Mouse (Mus musculus): Measurements from ENCODE around the gene Sos2. TPM values are rescaled to one million over a fixed set of nuclear protein-coding genes. Genes with fewer than 3 reads are reported as not detected.
"Not testable (repeated sequence)": the region's sequence is repeated elsewhere in the genome, so short reads cannot be mapped to it uniquely, and the experiment has no call there.

Sos2 gene
- total RNA-seq, 2 experiments from 2014 or later: 41.9 to 45.5 TPM

DNA sequence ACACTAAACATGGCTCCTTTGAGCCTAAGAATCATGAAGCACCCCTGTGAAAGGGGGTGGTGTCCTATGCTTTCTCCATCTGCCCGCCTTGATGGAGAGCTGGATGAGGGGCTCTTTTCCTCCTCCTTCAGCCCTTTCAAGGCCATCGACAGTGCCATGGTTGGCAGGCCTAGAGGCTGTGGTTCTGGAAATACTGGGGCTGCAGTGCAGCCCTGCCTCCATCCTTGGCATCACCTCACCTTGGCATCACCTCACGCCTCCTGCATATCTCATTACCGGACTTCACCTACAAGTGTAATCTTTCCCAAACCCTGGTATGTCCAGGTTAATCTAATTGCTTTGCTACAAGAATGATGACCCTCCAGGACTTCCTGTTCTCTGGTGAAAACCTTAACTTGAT is 5.5 kb downstream of the Sos2 start:
- DNase-seq (ENCODE audit: low spot score in 2 of 2): no peak

DNA sequence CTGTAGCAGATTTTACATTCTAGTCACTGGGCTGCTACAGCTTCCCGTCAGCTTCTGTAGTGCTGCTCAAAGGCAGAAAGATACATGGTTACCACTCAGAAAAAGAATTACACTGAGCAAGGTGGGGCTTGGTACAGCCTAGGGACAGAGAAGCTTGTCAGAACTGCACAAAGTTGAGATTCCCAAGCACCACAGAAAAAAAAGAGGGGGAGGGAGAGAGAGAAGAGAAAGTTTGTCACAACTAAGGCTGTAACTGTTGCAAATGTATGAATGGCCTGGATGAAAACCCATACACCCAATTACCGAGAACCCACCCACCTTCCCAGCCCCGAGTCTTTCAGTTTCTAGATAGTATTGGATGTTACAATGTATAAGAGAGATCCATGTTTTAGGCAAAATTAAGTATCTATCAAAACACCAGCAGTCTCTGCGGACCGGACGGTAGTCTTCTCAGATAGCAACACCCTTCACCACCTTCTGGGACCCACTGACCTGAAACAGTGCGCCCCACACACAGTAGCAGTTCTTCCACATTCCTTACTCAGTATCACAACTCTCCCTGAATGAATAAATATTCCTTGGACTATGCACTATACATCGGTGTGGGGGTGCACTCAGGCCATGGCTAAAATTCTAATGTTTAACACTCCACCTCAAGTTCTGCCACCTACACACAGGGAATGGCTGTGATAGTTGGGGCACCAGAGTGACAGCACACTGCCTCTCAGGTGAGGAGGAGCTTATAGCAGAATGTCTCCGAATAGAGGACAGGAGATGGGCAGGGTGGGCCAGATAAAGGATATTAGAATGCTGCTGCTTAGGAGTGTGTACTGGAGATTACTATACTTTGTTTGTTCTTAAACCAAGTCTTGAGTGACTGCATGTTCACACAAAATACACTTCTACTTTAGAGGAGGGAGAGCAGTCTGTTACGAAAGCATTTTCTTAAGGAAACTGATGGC is 6.8 kb downstream of the Sos2 start:
- DNase-seq (ENCODE audit: low spot score in 2 of 2): no peak

DNA sequence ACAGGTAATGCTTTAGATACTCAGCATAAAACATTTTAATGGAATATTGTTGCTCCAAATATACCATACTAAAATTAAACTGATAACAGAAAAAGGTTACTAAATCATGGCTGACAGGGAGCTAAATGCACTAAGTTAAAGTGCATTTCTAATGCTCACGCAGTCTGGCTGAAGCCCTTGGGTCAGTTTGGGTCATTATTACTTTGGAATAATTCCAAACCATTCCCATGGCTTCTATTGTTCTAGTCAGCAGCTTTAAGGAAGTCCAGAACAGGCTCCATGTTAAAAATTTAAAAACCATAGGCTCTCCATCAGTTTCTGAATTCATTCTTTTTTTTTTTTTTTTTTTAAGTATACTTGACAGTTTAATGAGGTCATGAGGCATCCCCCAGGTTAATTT is 7.5 kb downstream of the Sos2 start:
- DNase-seq (ENCODE audit: low spot score in 2 of 2): no peak

DNA sequence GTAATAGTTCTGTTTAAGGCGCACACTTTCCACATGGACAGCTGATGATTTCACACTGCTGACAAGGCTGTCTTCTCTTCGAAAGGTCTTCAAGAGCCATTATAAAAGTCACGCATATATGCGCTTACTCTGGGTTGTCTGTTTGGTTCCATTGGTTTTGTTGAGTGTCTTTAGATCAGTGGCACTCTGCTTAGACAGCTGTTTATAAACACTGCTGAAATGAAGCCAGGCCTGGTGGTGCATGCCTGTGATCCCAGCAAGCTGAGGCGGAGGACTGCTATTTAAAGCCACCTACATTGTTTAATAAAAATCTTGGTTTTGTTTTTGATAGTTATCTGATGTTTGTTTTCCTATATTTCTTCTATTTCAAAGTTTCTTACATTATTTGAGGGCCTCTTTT is 14.9 kb downstream of the Sos2 start:
- no peak for DNase-seq (ENCODE audit: low spot score in 2 of 2)

DNA sequence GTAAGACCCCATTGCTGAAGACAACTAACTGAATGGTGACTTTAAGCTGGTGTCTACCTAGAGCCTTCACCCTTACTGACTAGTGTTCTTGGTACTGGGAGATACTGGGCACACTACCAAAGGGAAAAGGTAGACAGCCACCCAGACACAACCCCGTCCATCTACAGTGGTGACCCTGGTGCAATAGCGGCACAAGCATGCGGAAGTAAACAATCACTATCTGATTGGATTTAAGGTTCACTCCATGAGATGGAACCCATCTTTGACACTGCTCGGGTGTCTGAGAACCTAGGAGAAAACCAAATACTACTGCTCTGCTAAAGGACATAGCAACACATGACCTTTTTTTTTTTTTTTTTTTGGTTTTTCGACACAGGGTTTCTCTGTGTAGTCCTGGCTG is 20.0 kb downstream of the Sos2 start:
- DNase-seq (ENCODE audit: low spot score in 2 of 2): no peak

DNA sequence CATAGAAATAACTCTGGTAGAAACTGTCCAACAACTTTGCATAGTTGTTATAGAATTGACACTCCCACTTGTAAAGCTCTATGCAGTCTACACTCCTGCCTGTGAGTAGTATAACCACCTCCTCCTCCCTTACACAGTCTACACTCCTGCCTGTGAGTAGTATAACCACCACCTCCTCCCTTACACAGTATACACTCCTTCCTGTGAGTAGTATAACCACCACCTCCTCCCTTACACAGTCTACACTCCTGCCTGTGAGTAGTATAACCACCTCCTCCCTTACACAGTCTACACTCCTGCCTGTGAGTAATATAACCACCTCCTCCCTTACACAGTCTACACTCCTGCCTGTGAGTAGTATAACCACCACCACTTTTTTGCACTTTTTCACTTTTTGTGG is 27.7 kb downstream of the Sos2 start:
- not testable (repeated sequence) for DNase-seq (ENCODE audit: low spot score in 2 of 2)

DNA sequence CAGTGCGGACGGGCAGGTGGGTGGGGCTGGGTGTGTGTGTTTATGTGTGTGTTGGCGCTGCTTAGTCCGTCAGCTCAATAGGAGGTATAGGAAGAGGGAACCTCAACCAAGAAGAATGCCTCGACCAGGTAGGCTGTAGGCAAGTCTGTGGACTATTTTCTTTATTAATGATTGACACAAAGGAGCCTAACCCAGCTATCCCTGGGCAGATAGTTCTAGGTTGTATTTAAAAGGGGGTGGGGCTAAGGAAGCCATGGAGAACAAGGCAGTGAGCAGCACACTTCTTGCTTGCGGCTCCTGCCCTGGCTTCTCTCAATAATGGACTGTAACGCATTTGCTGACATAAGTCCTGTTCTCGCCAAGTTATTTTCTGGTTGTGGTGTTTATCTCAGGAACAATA is 32.1 kb downstream of the Sos2 start:
- DNase-seq (ENCODE audit: low spot score in 2 of 2): no peak

DNA sequence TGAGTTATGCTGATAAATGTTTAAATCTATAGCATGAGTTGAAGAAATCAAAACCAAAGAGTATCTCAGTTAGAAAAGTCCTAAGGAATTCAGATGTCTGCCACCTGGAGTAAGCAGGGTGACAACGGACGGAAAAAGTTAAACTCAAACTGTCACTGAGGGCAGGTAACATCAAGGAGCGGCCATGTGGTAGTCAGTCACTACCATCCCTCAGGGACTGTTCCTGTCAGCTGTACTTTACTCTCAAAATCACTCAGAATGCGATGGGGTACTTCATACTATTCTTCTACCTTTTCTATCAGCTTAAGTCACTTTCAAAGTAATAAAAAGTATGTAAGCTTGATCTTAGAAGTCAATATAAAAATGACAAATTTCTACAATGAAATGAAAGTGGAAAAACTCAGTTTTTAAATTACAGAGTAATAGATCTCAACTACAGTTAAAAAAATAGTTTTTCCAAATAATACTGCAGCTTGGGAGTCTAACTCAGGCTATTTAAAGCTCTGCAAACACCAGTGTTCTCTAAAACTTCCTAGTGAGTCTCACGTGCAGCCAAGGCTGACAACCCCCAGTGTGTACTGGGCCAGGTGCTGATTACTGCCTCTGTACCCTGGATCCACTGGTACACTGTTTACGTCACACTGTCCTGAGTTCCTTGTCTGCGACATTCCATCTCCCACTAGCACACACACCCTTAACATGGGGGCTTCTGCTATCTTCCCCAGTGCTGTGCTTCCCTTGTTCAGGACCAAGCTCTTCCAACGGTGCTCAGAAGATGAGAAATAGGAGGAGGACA is 35.6 kb downstream of the Sos2 start:
- DNase-seq (ENCODE audit: low spot score in 2 of 2): no peak

DNA sequence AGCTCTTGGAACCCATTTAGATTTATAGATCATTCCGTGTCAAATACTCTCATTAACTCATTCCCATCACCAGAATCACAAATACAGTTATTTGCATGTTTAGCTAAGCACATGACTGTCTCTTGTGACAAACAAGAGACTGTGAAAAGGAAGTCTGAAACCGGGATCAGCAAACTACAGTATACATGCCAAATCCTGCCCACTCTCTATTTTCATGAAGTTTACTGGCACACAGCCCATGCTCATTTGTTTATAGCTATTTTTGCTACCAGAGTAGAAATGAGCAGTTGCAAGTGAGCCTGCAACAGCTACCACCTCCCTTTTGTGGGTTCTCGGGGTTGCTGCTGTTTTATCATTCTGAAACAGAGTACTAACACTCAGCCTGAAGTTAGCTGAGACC is 36.8 kb downstream of the Sos2 start:
- DNase-seq (ENCODE audit: low spot score in 2 of 2): no peak

DNA sequence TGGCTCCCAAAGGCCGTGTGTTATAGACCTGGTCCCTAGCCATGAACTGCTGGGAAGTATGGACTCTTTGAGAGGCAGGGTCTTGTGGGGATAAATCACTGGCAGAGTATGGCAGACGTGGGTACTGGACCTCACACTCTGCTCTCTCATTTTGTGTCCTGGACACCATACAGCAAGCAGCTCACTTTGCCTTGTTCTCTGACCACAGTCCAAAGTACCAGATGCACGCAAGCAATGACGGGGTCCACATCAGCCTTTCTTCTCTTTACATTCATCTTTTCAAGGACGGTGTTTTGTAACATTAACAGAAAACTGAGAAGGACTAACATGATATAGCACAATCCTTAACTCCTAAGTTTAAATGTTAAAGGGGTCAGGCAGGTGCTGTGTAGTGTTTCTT is 38.8 kb downstream of the Sos2 start:
- no peak for DNase-seq (ENCODE audit: low spot score in 2 of 2)

DNA sequence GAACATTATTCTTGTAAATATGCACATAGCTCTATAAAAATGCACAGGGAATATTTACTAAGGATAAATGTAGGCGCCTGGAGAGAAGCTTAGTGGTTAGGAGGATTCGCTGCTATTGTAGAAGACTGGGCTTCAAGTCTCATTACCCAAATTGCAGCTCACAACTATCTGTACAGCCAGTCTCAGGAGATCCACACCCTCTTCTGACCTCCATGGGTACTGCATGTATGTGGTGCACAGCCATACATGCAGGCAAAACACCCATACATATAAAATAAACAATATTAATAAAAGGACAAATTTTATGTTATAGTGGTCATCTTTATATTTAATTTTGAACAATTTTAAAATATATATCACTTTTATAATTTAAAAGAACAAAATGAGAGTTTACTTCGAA is 46.9 kb downstream of the Sos2 start:
- DNase-seq (ENCODE audit: low spot score in 2 of 2): no peak

DNA sequence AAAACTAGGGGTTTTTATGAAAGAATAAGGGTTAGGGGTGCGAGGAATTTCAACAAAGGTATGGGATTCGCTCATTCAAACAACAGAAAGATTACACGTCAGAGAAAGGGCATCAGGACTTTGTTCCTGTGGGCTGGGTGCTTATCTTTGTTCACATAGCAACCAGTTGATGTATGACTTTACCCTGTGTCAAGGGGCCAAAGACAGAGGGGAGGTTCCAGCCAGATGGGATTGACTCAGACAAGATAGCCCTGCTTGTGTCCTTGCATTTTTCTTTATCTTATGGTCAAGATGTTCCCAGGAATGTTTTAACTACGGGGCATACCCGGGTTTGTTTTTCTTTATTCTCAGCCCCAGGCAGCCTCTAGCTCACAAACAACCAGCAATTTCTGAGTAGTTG is 63.1 kb downstream of the Sos2 start:
- not testable (repeated sequence) for DNase-seq (ENCODE audit: low spot score in 2 of 2)

DNA sequence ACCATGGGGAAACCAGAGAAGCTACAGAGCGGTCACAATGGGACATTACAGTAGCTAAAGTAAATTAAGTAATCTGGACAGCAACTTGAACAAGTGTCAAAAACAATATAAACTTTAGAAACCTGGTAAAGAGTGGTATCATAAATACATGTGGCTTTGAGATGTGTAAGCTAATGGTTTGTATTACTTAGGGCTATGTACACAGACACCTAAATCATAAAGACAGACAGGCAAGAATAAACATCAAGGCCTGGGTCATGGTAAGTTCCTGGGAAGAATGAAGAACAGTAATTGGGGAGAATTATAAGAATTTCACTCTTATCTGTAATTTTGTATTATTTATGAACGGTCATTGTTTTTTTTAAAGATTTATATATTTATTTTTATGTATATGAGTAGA is 77.3 kb downstream of the Sos2 start:
- no peak for DNase-seq (ENCODE audit: low spot score in 2 of 2)

DNA sequence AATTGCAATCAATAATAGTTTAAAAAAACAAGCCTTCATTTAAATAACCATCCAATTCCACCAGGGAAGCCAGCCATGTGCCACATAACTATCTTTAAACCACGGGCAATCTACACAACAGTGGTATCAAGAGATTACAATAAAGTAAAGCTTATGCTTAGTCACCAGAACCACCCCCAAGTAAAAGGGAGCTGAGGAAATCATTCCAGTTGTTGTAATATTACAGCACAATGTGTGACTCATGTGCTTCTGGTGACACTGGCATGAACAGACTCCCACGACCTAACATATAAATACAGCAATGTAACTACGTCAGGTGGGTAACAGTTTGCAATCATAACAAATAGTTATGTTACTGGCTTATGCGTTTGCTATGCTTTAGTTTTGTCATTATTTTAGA is 84.2 kb downstream of the Sos2 start:
- no peak for DNase-seq (ENCODE audit: low spot score in 2 of 2)

DNA sequence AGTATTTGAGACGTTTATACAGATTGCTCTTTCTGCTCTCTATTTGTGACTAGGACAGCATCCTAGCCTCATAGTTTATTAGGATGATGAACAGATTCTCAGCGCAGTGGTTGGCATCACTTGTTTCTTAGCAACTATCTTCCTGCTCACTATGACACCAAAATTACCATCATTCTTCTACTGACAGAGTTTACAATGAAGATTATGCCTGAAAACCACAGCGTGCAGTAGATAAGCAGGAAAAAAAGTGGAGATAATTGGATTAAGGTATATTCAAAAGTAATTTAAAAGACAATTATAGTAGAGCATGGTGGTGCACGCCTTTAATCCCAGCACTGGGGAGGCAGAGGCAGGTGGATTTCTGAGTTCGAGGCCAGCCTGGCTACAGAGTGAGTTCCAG is 88.5 kb downstream of the Sos2 start:
- DNase-seq (ENCODE audit: low spot score in 2 of 2): no peak

DNA sequence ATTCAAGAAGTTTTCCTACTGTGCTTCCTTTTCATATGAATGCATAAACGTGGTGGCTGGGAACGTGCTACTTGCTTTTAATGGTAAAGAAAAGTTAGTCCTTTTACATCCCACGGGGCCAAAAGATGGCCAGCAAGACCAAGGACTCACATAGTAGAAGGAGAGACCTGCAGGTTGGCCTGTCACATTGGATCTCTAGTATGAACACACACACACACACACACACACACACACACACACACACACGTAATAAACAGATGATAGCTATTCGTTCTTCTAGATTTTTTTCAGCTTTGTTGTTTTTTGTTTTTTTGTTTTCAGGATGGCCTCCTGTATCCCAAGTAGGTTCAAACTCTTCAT is 98.4 kb downstream of the Sos2 start:
- DNase-seq (ENCODE audit: low spot score in 2 of 2): no peak

DNA sequence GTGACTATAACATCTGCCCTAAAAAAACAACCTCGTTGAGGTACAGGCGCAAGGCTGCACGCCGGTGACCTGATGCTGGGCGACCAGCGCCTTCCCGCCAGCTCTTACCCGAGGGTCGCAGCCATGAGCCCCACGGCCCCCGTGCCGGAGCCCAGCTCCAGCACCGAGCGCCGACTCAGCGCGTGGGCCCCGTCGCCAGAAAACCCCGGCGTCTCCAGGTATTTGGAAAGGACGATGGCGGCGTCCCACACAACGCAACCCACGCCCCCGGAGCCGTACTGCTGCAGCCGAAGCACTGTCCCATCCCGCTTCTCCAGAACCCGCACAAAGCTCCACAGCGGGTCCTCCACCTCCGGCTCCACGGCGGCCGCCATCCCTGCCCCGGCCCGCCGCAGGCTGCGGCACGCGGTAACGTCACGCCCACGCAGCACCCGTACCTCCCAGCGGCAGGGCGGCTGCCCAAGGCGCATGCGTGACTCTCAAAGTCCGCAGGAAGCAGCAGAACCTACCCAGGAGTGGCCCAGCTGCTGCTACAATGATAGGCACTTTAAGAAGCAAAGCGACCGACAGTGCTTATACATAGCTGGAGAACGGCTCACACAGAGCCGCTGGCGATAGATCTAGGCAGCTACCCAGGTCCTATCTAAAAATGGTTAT is 98.9 kb downstream of the Sos2 start, which contains the start of gene Vcpkmt:
TSS of gene Vcpkmt (minus strand) at position 416 of the 657 bp plus-strand sequence.
- DNase-seq (ENCODE audit: low spot score in 2 of 2): peak; percentile 57 to 73

DNA sequence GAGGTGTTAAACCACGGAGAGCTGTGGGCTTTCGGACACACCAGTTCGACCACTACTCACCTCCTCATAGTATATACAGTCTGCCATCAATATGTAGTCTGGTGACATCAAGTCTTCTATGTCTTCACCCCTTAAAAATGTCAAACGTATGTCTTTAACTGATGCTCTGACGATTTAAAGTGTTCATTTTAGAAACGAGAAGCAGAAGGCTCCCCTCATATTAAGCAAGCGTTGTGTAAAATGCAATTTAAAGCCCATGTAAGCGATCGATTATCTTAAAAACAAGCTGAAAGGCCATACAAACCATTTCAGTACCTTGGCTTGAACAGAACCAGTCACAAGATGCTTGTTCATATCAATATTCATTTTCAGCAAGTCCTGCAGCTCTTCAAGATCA is 99.4 kb downstream of the Sos2 start:
- DNase-seq (ENCODE audit: low spot score in 2 of 2): no peak

DNA sequence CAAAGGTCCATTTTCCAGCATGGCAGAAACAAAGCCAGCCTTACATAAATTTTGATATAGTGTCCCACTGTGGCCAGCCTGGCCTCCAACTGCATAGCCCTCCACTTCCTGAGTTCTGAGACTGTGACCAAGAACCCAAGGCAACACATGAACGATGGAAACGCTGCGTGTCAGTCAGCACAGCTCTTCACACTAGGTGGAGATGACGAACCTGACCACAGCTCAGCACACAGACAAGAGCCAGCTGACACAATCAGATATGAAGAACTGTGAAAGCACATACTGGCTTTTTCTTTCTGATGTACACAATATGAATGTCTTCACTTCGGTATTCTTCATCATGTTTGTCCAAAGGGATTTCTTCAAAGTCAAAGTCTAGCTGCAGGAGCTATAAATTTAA is 102.0 kb downstream of the Sos2 start:
- DNase-seq (ENCODE audit: low spot score in 2 of 2): no peak

DNA sequence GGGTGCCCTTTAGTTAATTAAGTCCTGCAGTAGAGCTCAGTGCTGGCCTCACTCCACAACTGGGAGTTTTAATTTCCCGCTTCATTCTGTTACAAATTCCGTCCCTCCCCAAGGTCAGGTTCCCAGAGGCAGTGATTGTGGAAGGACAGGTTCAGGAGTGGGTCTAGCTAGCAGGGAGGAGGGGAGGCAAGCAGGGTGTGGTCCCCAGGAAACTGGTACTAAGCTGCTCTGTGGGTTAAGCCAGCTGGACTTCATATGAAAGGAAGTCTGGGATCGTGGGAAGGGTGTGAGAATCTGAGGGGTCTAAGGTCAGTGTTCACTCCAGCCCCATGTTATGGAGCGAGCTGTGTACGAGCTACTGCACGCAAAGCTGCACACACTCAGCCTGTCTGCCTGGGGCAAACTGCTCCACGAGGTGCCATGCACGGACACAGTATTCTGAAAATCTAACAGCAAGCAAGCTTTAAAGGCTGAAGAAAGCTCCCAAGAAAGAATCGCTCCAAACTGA is 105.5 kb downstream of the Sos2 start:
- DNase-seq (ENCODE audit: low spot score in 2 of 2): no peak

All from adrenal gland, postnatal 4 days (tissue).